Mouse (Mus musculus): ENCODE measurements at regions not wholly inside any gene's neighbourhood (a gene's known extent, or its start where the extent isn't known, plus 50 kb on each side); places are given as distances from the start of the nearest gene placed in this dataset.

GRCm38 (mm10) chr1:75992039-75992438 lies 446.0 kb downstream of the Slc4a3 start:
- Histone ChIP-seq H3K36me3 (ENCODE audit: control insufficient read depth, insufficient read depth, low read length) (no peaks in the 10 kb centered on the region), H3K9me3 (ENCODE audit: control insufficient read depth, low read length) (no peaks in the 10 kb centered on the region), H3K9ac (ENCODE audit: low read length) (no peak overlapping the region), H3K4me1 (replicated peaks; ENCODE audit: control insufficient read depth, insufficient read depth, low read length) (no peaks in the 10 kb centered on the region), H3K27me3 (replicated peaks; ENCODE audit: control insufficient read depth, insufficient read depth, low read length) (no peaks in the 10 kb centered on the region), H3K4me3 (ENCODE audit: low read depth, low read length) (no peak overlapping the region), H3K4me2 (ENCODE audit: low read length) (no peak overlapping the region), H3K27ac (ENCODE audit: low read depth) (no peak overlapping the region)
- ATAC-seq (replicated peaks; ENCODE audit: low FRiP score, low TSS enrichment, low read depth): no peak
- no peak for DNase-seq (ENCODE audit: low spot score)
- 83% methylated on average over 3 of the region's 3 CpGs for WGBS

DNA sequence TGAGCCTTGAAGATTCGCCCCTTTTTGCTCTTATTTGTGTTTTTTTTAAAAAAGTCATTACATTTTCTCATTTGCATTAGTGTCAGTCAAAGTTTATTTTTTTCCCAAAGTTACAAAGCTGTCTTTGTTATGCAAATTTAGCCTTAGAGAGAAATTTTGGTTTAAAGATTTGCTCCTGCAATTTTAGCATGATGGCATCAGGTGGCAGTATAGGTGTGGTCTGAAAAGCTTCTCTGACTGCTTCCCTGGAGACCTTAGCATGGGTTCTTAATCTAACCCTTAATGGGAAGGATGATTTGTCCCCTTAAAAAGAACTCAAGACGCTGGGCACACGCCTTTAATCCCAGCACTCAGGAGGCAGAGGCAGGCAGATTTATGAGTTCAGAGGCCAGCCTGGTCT lies 451.2 kb downstream of the Slc4a3 start:
- Histone ChIP-seq H3K27me3 (replicated peaks; ENCODE audit: control insufficient read depth, insufficient read depth, low read length) (no peaks in the 10 kb centered on the region), H3K36me3 (ENCODE audit: control insufficient read depth, insufficient read depth, low read length) (no peaks in the 10 kb centered on the region), H3K4me2 (ENCODE audit: low read length) (no peak overlapping the region), H3K4me1 (replicated peaks; ENCODE audit: control insufficient read depth, insufficient read depth, low read length) (no peaks in the 10 kb centered on the region), H3K27ac (ENCODE audit: low read depth) (no peak overlapping the region), H3K9me3 (ENCODE audit: control insufficient read depth, low read length) (no peaks in the 10 kb centered on the region), H3K9ac (ENCODE audit: low read length) (no peak overlapping the region), H3K4me3 (ENCODE audit: low read depth, low read length) (no peak overlapping the region)
- ATAC-seq (replicated peaks; ENCODE audit: low FRiP score, low TSS enrichment, low read depth) (no peak), DNase-seq (ENCODE audit: low spot score) (no peak)
- WGBS: 65% methylated on average over 3 of the region's 3 CpGs

GRCm38 (mm10) chr1:76001124-76001523 lies 455.1 kb downstream of the Slc4a3 start:
- Histone ChIP-seq H3K9me3 (ENCODE audit: control insufficient read depth, low read length) (no peaks in the 10 kb centered on the region), H3K36me3 (ENCODE audit: control insufficient read depth, insufficient read depth, low read length) (no peaks in the 10 kb centered on the region), H3K27ac (ENCODE audit: low read depth) (no peak overlapping the region), H3K4me2 (ENCODE audit: low read length) (no peak overlapping the region), H3K9ac (ENCODE audit: low read length) (no peak overlapping the region), H3K4me3 (ENCODE audit: low read depth, low read length) (no peak overlapping the region), H3K27me3 (replicated peaks; ENCODE audit: control insufficient read depth, insufficient read depth, low read length) (no peaks in the 10 kb centered on the region), H3K4me1 (replicated peaks; ENCODE audit: control insufficient read depth, insufficient read depth, low read length) (no peaks in the 10 kb centered on the region)
- ATAC-seq (replicated peaks; ENCODE audit: low FRiP score, low TSS enrichment, low read depth) (no peak), DNase-seq (ENCODE audit: low spot score) (no peak)
- 91% methylated on average over 9 of the region's 9 CpGs for WGBS

- ATAC-seq (replicated peaks; ENCODE audit: low FRiP score, low TSS enrichment, low read depth) (no peak), DNase-seq (ENCODE audit: low spot score) (no peak)
- Histone ChIP-seq H3K9me3 (ENCODE audit: control insufficient read depth, low read length) (no peaks in the 10 kb centered on the region), H3K36me3 (ENCODE audit: control insufficient read depth, insufficient read depth, low read length) (no peaks in the 10 kb centered on the region), H3K4me1 (replicated peaks; ENCODE audit: control insufficient read depth, insufficient read depth, low read length) (0 out of 2 replicates have a peak, but pooled peaks cover 4% of the 10 kb centered on the region), H3K9ac (ENCODE audit: low read length) (no peak overlapping the region), H3K27ac (ENCODE audit: low read depth) (no peak overlapping the region), H3K4me3 (ENCODE audit: low read depth, low read length) (no peak overlapping the region), H3K27me3 (replicated peaks; ENCODE audit: control insufficient read depth, insufficient read depth, low read length) (no peaks in the 10 kb centered on the region), H3K4me2 (ENCODE audit: low read length) (no peak overlapping the region)
- 21% methylated on average over 3 of the region's 3 CpGs for WGBS
These were observed 463.5 kb downstream of the Slc4a3 start for GRCm38 (mm10) chr1:76009601-76010000.

GRCm38 (mm10) chr1:76010212-76010800 lies 464.2 kb downstream of the Slc4a3 start:
- Histone ChIP-seq H3K27me3 (replicated peaks; ENCODE audit: control insufficient read depth, insufficient read depth, low read length) (no peaks in the 10 kb centered on the region), H3K4me1 (replicated peaks; ENCODE audit: control insufficient read depth, insufficient read depth, low read length) (0 out of 2 replicates have a peak, but pooled peaks cover 4% of the 10 kb centered on the region), H3K4me3 (ENCODE audit: low read depth, low read length) (no peak overlapping the region), H3K9ac (ENCODE audit: low read length) (no peak overlapping the region), H3K36me3 (ENCODE audit: control insufficient read depth, insufficient read depth, low read length) (no peaks in the 10 kb centered on the region), H3K27ac (ENCODE audit: low read depth) (no peak overlapping the region), H3K9me3 (ENCODE audit: control insufficient read depth, low read length) (no peaks in the 10 kb centered on the region), H3K4me2 (ENCODE audit: low read length) (no peak overlapping the region)
- ATAC-seq (replicated peaks; ENCODE audit: low FRiP score, low TSS enrichment, low read depth) (no peak), DNase-seq (ENCODE audit: low spot score) (no peak)
- whole genome bisulfite sequencing: 83% methylated on average over 4 of the region's 4 CpGs

DNA sequence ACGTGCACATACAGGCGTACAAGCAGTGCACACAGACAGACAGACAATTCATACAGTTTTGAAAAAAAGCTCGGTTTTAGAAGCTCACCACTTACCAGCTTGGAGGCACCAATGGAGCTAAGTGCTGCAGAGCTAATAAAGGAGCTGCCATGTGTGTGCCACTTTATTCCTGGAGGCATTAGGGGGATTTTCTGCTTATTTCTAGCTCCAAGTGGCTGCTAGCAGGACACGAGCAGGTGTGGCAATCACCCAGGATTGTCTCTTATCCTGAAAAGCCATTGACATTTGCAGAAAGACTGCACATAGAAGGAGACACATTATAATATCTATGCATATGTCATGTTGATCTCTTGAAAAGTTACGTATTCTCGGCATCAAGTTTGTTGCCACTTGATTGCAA lies 472.5 kb downstream of the Slc4a3 start:
- H3K4me2 ChIP-seq (ENCODE audit: low read length): no peak overlapping the region
- no peaks in the 10 kb centered on the region for H3K9me3 ChIP-seq (ENCODE audit: control insufficient read depth, low read length)
- H3K4me3 ChIP-seq (ENCODE audit: low read depth, low read length): no peak overlapping the region
- 84% methylated on average over 6 of the region's 6 CpGs for WGBS
- ATAC-seq (replicated peaks; ENCODE audit: low FRiP score, low TSS enrichment, low read depth): no peak
- H3K4me1 ChIP-seq (replicated peaks; ENCODE audit: control insufficient read depth, insufficient read depth, low read length): no peaks in the 10 kb centered on the region
- no peak overlapping the region for H3K9ac ChIP-seq (ENCODE audit: low read length)
- H3K36me3 ChIP-seq (ENCODE audit: control insufficient read depth, insufficient read depth, low read length): no peaks in the 10 kb centered on the region
- H3K27ac ChIP-seq (ENCODE audit: low read depth): no peak overlapping the region
- no peak for DNase-seq (ENCODE audit: low spot score)
- no peaks in the 10 kb centered on the region for H3K27me3 ChIP-seq (replicated peaks; ENCODE audit: control insufficient read depth, insufficient read depth, low read length)

DNA sequence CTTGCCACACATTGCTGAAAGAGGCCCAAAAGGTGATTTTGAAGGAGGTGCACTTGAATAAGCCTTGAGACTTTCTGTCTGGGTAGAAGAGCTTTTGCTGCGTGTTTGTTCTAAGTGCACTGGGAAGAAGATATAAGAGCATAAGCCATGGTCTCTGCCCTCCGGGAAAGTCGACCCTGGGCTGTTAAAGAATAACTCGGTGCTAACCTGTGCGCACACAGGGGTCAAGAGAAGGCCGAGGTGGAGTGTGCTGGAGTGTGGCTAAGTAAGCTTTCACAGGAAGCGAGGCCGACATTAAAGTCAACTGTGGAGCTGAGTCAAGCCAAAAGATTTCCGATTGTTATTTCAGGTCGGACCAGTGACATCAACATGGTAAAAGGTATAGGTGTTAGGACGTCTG lies 473.0 kb downstream of the Slc4a3 start:
- DNase-seq (ENCODE audit: low spot score): no peak
- no peak for ATAC-seq (replicated peaks; ENCODE audit: low FRiP score, low TSS enrichment, low read depth)
- WGBS: 46% methylated on average over 11 of the region's 11 CpGs

GRCm38 (mm10) chr1:76024650-76025049 lies 478.6 kb downstream of the Slc4a3 start:
- no peaks in the 10 kb centered on the region for H3K27me3 ChIP-seq (replicated peaks; ENCODE audit: control insufficient read depth, insufficient read depth, low read length)
- no peak overlapping the region for H3K4me2 ChIP-seq (ENCODE audit: low read length)
- no peak overlapping the region for H3K9ac ChIP-seq (ENCODE audit: low read length)
- WGBS: 73% methylated on average over 3 of the region's 3 CpGs
- no peaks in the 10 kb centered on the region for H3K9me3 ChIP-seq (ENCODE audit: control insufficient read depth, low read length)
- ATAC-seq (replicated peaks; ENCODE audit: low FRiP score, low TSS enrichment, low read depth) (no peak), DNase-seq (ENCODE audit: low spot score) (no peak)
- H3K4me3 ChIP-seq (ENCODE audit: low read depth, low read length): no peak overlapping the region
- H3K27ac ChIP-seq (ENCODE audit: low read depth): no peak overlapping the region
- no peaks in the 10 kb centered on the region for H3K4me1 ChIP-seq (replicated peaks; ENCODE audit: control insufficient read depth, insufficient read depth, low read length)
- no peaks in the 10 kb centered on the region for H3K36me3 ChIP-seq (ENCODE audit: control insufficient read depth, insufficient read depth, low read length)

More for the DNA sequence above, 473.0 kb downstream of the Slc4a3 start:
- Histone ChIP-seq H3K9me3 (ENCODE audit: control insufficient read depth, low read length) (no peaks in the 10 kb centered on the region), H3K27ac (ENCODE audit: low read depth) (no peak overlapping the region), H3K4me3 (ENCODE audit: low read depth, low read length) (no peak overlapping the region), H3K4me2 (ENCODE audit: low read length) (no peak overlapping the region), H3K27me3 (replicated peaks; ENCODE audit: control insufficient read depth, insufficient read depth, low read length) (no peaks in the 10 kb centered on the region), H3K4me1 (replicated peaks; ENCODE audit: control insufficient read depth, insufficient read depth, low read length) (no peaks in the 10 kb centered on the region), H3K36me3 (ENCODE audit: control insufficient read depth, insufficient read depth, low read length) (no peaks in the 10 kb centered on the region), H3K9ac (ENCODE audit: low read length) (no peak overlapping the region)

DNA sequence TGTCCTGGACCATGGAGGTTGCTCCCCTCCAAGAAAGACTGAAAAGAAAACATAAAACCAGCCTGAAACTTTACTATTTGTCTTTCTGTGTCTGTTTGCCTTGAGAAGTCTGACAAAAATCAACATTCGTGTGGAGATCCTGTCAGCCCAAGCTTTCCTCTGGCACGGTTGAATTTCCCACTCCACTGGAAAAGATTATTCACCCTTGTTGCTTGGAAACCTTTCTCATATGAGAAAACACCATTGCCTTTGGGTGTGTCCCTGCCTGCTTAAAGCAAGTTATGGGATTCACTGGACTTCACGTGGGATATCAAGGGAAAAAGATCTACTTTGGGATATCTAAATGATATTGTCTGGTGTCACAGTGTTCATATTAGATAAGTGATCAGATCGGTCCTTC lies 479.3 kb downstream of the Slc4a3 start:
- no peak overlapping the region for H3K4me3 ChIP-seq (ENCODE audit: low read depth, low read length)
- H3K9me3 ChIP-seq (ENCODE audit: control insufficient read depth, low read length): no peaks in the 10 kb centered on the region
- H3K4me1 ChIP-seq (replicated peaks; ENCODE audit: control insufficient read depth, insufficient read depth, low read length): no peaks in the 10 kb centered on the region
- H3K4me2 ChIP-seq (ENCODE audit: low read length): no peak overlapping the region
- DNase-seq (ENCODE audit: low spot score) (no peak), ATAC-seq (replicated peaks; ENCODE audit: low FRiP score, low TSS enrichment, low read depth) (no peak)
- 54% methylated on average over 4 of the region's 4 CpGs for WGBS
- H3K27ac ChIP-seq (ENCODE audit: low read depth): no peak overlapping the region
- no peaks in the 10 kb centered on the region for H3K36me3 ChIP-seq (ENCODE audit: control insufficient read depth, insufficient read depth, low read length)
- H3K9ac ChIP-seq (ENCODE audit: low read length): no peak overlapping the region
- H3K27me3 ChIP-seq (replicated peaks; ENCODE audit: control insufficient read depth, insufficient read depth, low read length): no peaks in the 10 kb centered on the region
